Mouse (Mus musculus) CD4-positive helper T cell, adult 2 months (primary cell): ENCODE data around the gene Prss35.

ENCODE experiments used
- DNase-seq: peaks from one replicate; pipeline ENCODE4 v3.0.0-alpha.2; 2012; ENCODE audit warnings: low read depth, missing footprints, low spot score

Prss35 gene

DNA sequence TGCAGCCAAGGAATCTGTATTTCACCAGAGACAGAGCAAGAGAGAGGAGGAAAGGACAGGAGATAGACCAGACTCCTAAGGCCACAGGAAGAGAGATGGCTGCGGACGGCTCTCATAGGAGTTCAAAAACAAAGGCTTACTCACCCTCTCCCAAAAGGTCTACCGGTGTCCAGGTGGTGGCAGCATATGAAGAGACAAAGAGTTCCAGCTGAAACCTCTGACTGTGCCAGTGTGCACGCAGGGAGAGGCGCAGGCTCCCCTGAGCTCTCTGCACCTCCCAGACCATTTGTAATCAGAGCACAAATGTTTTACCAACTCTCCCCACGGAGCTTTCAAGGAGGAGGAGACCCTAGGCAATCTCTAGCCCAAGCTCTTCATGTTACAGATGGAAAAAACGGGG is 55.2 kb downstream of the Prss35 start:
- no peak for DNase-seq

DNA sequence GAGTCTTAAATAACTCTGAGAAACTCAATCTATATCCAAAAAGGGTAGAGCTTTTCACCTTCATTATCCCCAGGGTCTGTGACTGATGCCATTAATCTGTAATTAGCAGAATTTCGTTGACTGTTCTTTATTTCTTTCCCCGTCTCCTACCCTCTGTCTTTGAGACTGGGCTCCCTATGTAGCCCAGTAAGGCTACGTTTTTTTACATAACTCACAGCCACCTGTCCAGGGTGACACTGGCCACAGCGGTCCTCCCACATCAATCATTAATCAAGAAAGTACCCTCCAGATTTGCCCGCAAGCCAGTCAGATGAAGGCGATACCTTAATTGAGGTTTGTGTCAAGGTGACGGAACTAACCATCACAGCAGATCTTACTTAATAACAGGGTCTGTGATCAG is 55.6 kb downstream of the Prss35 start:
- no peak for DNase-seq

DNA sequence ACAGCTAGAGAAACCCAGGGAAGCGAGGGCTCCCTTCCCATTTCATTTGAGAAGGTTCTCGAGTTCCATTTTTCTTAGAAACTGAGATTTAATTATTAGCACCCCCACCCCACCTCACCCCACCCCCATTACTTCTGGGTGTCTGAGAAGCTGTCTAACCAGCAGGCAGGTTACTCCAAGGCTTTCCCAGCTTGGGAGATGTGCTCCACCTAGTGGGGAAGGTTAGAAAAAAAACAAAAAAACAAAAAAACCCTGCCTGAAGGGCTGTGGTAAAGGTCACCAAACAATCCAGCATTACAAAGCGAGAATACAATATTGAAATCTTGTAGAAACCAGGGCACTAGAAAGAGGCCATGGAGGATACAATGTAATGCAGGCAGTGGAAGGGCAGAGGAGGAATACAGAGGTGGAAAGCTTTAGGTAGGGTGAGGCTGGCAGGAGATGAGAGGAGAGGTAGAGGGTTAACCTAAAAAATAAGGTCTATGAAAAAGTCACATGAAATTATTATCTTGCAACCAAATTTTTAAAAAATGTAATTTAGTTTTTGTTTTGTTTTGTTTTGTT is 57.2 kb downstream of the Prss35 start:
- DNase-seq: no peak
